Mouse (Mus musculus): ENCODE measurements at regions not wholly inside any gene's neighbourhood (a gene's known extent, or its start where the extent isn't known, plus 50 kb on each side); places are given as distances from the start of the nearest gene placed in this dataset.

- H3K9ac ChIP-seq: no peak overlapping the region
- no peak for ATAC-seq (ENCODE audit: extremely low read depth, insufficient number of reproducible peaks, low FRiP score, low TSS enrichment)
- WGBS: 71% methylated on average over 3 of the region's 3 CpGs
- H3K4me3 ChIP-seq: no peak overlapping the region
- no peaks in the 10 kb centered on the region for H3K27me3 ChIP-seq (replicated peaks)
- H3K4me1 ChIP-seq: no peaks in the 10 kb centered on the region
- no peak overlapping the region for H3K4me2 ChIP-seq
- no peak overlapping the region for H3K27ac ChIP-seq (replicated peaks)
- H3K9me3 ChIP-seq: no peaks in the 10 kb centered on the region
- H3K36me3 ChIP-seq: no peaks in the 10 kb centered on the region
These were observed 74.0 kb downstream of the Nxf2 start for GRCm38 (mm10) chrX:134890583-134890982.

- H3K36me3 ChIP-seq: no peaks in the 10 kb centered on the region
- 72% methylated on average over 4 of the region's 4 CpGs for WGBS
- H3K27me3 ChIP-seq (replicated peaks): no peaks in the 10 kb centered on the region
- H3K27ac ChIP-seq (replicated peaks): no peak overlapping the region
- ATAC-seq (ENCODE audit: extremely low read depth, insufficient number of reproducible peaks, low FRiP score, low TSS enrichment): no peak
- no peak overlapping the region for H3K9ac ChIP-seq
- H3K4me2 ChIP-seq: no peak overlapping the region
- no peak overlapping the region for H3K4me3 ChIP-seq
- no peaks in the 10 kb centered on the region for H3K4me1 ChIP-seq
- no peaks in the 10 kb centered on the region for H3K9me3 ChIP-seq
These were observed 74.9 kb downstream of the Nxf2 start for GRCm38 (mm10) chrX:134889634-134890033.

DNA sequence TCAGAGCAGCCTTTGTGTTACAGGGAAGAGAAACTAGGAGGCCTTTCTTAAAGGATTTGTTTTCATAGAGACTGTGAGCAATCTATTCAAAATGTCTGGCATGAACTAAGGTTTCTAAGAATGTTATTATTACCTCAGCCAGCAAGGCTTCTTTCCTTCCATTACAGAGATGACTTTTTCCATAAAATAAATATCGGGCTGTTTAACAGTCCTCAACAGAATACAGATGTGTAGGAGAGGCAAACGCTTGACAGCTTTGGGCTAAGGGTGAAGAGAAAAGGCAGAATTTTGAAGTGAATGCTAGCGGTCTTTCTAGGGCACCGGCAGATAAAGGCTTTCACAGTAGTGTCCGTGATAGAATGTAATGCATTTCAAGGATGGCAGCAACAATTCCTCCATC lies 73.3 kb upstream of the Armcx2 start:
- no peak for ATAC-seq (ENCODE audit: extremely low read depth, insufficient number of reproducible peaks, low FRiP score, low TSS enrichment)
- H3K36me3 ChIP-seq: no peaks in the 10 kb centered on the region
- H3K9me3 ChIP-seq: no peaks in the 10 kb centered on the region
- H3K27me3 ChIP-seq (replicated peaks): no peaks in the 10 kb centered on the region; the same call in 1 of the 2 replicates
- 61% methylated on average over 5 of the region's 5 CpGs for WGBS
- no peak overlapping the region for H3K9ac ChIP-seq
- H3K4me2 ChIP-seq: no peak overlapping the region
- no peak overlapping the region for H3K4me3 ChIP-seq
- no peaks in the 10 kb centered on the region for H3K4me1 ChIP-seq
- H3K27ac ChIP-seq (replicated peaks): peak overlapping the region; percentile 32; the same call in 1 of the 2 replicates

DNA sequence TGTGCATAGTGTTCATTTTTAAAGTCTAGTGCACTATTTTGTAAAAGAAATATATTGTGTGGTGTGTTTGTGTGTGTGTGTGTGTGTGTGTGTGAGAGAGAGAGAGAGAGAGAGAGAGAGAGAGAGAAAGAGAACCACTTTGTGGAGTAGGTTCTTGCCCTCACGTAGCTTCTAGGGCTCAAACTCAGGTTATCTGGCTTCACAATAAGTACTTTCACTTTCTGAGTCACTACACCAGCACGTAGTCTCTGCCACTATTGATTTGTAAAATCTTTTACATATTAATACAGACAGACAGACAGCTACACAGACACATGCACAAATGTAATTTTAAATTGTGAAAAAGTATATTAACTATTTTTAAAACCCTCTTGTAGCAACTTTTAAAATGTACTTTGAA lies 70.9 kb upstream of the Armcx2 start:
- no peaks in the 10 kb centered on the region for H3K36me3 ChIP-seq
- no peak overlapping the region for H3K9ac ChIP-seq
- ATAC-seq (ENCODE audit: extremely low read depth, insufficient number of reproducible peaks, low FRiP score, low TSS enrichment): no peak
- no peak overlapping the region for H3K4me2 ChIP-seq
- H3K27me3 ChIP-seq (replicated peaks): no peaks in the 10 kb centered on the region; the same call in 1 of the 2 replicates
- H3K9me3 ChIP-seq: no peaks in the 10 kb centered on the region
- no peak overlapping the region for H3K4me3 ChIP-seq
- H3K4me1 ChIP-seq: no peaks in the 10 kb centered on the region
- WGBS: 52% methylated on average over 2 of the region's 2 CpGs
- no peak overlapping the region for H3K27ac ChIP-seq (replicated peaks)

DNA sequence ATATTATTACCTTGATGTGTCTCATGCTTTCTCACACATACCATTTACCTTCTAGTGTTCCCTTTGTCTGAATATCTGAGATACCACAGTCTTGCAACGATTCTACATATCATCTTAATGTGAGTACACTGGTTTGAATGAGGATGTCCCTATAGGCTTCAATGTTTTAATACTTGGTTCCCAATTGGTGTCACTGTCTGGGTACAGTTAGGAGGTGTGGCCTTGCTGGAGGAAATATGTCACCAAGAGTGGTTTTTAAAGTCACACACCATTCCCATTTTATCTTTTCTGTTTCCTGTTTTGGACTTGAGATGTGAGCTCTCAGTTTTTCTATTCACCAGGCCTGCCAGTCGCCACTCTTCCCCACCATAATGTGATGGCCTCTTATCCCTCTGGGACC lies 69.8 kb upstream of the Armcx2 start:
- no peaks in the 10 kb centered on the region for H3K36me3 ChIP-seq
- ATAC-seq (ENCODE audit: extremely low read depth, insufficient number of reproducible peaks, low FRiP score, low TSS enrichment): no peak
- no peak overlapping the region for H3K4me2 ChIP-seq
- no peaks in the 10 kb centered on the region for H3K4me1 ChIP-seq
- peaks cover 2% of the 10 kb centered on the region; the same call in 1 of the 2 replicates for H3K27me3 ChIP-seq (replicated peaks)
- no peak overlapping the region for H3K9ac ChIP-seq
- H3K9me3 ChIP-seq: no peaks in the 10 kb centered on the region
- H3K4me3 ChIP-seq: no peak overlapping the region
- H3K27ac ChIP-seq (replicated peaks): no peak overlapping the region
- 71% methylated on average over 2 of the region's 2 CpGs for WGBS

DNA sequence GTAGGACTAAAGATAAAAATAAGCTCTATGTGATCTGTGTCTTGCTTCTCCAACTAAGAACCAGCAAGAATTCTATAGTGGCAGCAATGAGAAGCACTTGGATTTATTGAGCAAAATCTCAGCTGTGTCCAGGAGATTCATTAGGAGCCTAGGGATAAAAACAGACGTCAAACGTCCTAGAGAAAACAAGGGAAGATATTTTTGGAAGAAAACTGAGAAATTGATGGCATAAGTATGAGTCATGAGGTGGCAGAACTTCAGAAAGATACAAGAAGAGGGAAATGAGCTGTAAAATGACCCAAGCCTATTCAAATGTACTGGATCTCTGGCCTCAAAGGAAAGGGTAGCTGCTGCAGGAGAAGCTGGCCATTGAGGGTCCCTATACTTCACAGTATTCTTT lies 65.7 kb upstream of the Armcx2 start:
- H3K36me3 ChIP-seq: no peaks in the 10 kb centered on the region
- 36% methylated on average over 2 of the region's 2 CpGs for WGBS
- no peak overlapping the region for H3K27ac ChIP-seq (replicated peaks)
- H3K4me3 ChIP-seq: no peak overlapping the region
- H3K9ac ChIP-seq: no peak overlapping the region
- H3K9me3 ChIP-seq: no peaks in the 10 kb centered on the region
- H3K4me2 ChIP-seq: no peak overlapping the region
- no peaks in the 10 kb centered on the region for H3K4me1 ChIP-seq
- H3K27me3 ChIP-seq (replicated peaks): 0 out of 2 replicates have a peak, but pooled peaks cover 2% of the 10 kb centered on the region
- no peak for ATAC-seq (ENCODE audit: extremely low read depth, insufficient number of reproducible peaks, low FRiP score, low TSS enrichment)

- Histone ChIP-seq H3K27me3 (replicated peaks) (0 out of 2 replicates have a peak, but pooled peaks cover 2% of the 10 kb centered on the region), H3K4me2 (no peak overlapping the region), H3K36me3 (no peaks in the 10 kb centered on the region), H3K27ac (replicated peaks) (no peak overlapping the region), H3K4me3 (no peak overlapping the region), H3K9me3 (no peaks in the 10 kb centered on the region), H3K4me1 (no peaks in the 10 kb centered on the region), H3K9ac (no peak overlapping the region)
- 62% methylated on average over 1 of the region's 1 CpGs for WGBS
- no peak for ATAC-seq (ENCODE audit: extremely low read depth, insufficient number of reproducible peaks, low FRiP score, low TSS enrichment)
These were observed 64.6 kb upstream of the Armcx2 start for GRCm38 (mm10) chrX:134873651-134874050.

DNA sequence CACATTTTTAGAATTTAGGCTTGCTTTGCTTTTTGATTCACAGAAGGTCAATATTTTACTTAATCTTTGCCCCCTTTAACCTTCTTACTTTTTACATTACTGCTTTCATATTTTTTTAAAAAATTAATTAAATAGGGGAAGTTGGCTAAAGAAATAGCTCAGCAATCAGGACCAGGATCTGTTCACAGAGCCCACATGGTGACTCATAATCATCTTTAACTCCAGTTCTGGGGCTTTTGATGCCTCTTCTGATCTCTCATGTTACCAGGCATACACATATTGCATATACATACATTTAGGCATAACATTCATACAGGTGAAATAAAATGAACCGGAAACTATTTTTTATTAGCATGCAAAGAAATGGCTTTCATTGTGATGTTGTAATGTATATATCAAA lies 52.6 kb upstream of the Armcx2 start:
- Histone ChIP-seq H3K27ac (replicated peaks) (no peak overlapping the region), H3K9me3 (no peaks in the 10 kb centered on the region), H3K27me3 (replicated peaks) (peaks cover 3% of the 10 kb centered on the region; the same call in 1 of the 2 replicates), H3K9ac (no peak overlapping the region), H3K4me3 (no peak overlapping the region), H3K4me2 (no peak overlapping the region), H3K36me3 (no peaks in the 10 kb centered on the region), H3K4me1 (no peaks in the 10 kb centered on the region)
- ATAC-seq (ENCODE audit: extremely low read depth, insufficient number of reproducible peaks, low FRiP score, low TSS enrichment): no peak
- 79% methylated on average over 1 of the region's 1 CpGs for WGBS

All from heart, embryonic 13.5 days (tissue).